Mouse (Mus musculus) kidney, embryonic 15.5 days (tissue): ENCODE measurements around the gene Mybphl. TPM values are rescaled to one million over a fixed set of nuclear protein-coding genes. Genes with fewer than 3 reads are reported as not detected.

Source experiments
- ATAC-seq: fragments of 200-750 bp; cut with Nextera tagmentation; replicated peaks from 2 replicates; pipeline ENCODE4 v1.8.0; 2017; ENCODE audit warnings: moderate TSS enrichment; ENCODE audit not compliant: low FRiP score
- H3K27ac ChIP-seq: fragments of 300-500 bp; sonication (generic); 2 replicates; pipeline ENCODE4 v1.5.1; 2015; ENCODE audit warnings: mild to moderate bottlenecking, inconsistent platforms
- H3K27me3 ChIP-seq: fragments of 300-500 bp; sonication (generic); 2 replicates; pipeline ENCODE4 v1.6.1; 2015; ENCODE audit warnings: inconsistent platforms
- H3K36me3 ChIP-seq: fragments of 300-500 bp; sonication (generic); 2 replicates; pipeline ENCODE4 v1.6.1; 2015; ENCODE audit warnings: inconsistent platforms
- H3K4me1 ChIP-seq: fragments of 300-500 bp; sonication (generic); 2 replicates; pipeline ENCODE4 v1.6.1; 2015; ENCODE audit warnings: inconsistent platforms
- H3K4me2 ChIP-seq: fragments of 300-500 bp; sonication (generic); 2 replicates; pipeline ENCODE4 v1.6.1; 2015; ENCODE audit warnings: moderate library complexity, mild to moderate bottlenecking, inconsistent platforms
- H3K4me3 ChIP-seq: fragments of 300-500 bp; sonication (generic); replicated peaks from 2 replicates; pipeline ENCODE4 v1.5.1; 2015; ENCODE audit warnings: mild to moderate bottlenecking, inconsistent platforms
- H3K9ac ChIP-seq: fragments of 300-500 bp; sonication (generic); 2 replicates; pipeline ENCODE4 v1.6.1; 2015; ENCODE audit warnings: mild to moderate bottlenecking, inconsistent platforms
- H3K9me3 ChIP-seq: fragments of 300-500 bp; sonication (generic); replicated peaks from 2 replicates; pipeline ENCODE4 v1.6.1; 2016; ENCODE audit warnings: inconsistent platforms
- WGBS: fragments of 180-500 bp; shearing (Covaris S2); methylation state at CpG from one replicate; pipeline ENCODE4 v1.1.7; 2015; ENCODE audit warnings: mixed read lengths; 5-methylcytosine and 5-hydroxymethylcytosine counted together
- polyA plus RNA-seq: library from polyadenylated mRNA; unstranded; fragments of >200 nt; fragmentation: Nextera tagmentation; extraction: Ambion mirVana; gene quantifications from 2 replicates; pipeline ENCODE4 v1.2.1, GENCODE M21; 2015

Gene Mybphl
- polyA plus RNA-seq = not detected in 2 replicates

DNA sequence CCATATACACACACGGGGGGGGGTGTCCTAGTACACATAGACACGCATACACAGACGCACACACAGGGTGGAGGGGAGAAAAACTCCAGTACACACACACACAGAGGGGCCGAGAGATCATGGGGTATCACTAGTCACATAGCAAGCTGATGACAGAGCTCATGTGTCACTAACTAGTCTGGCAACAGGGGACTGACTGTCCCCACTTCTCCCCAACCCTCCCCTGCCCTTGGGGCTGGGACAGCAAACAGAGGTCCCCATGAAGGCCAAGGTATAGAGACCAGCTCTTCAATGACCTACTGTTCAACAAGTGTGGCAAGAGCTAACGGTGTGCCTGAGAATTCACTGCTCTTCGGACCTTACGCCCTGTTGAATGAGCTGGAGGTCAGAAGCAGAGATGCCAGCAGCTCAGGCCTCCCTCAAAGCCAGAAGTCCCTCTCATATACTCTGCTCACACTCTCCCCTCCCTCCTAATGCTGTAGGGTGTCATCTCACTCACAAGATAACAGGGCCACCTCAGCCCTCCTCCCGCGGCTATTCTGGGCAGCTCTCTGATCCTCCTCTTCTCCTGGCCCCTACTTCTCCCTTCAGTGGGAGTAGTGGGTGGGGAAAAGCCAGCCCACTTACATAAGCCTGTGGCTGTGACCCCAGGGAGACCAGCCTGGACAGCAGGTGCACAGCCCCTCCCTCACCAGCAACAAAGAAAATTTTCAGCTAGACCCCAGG is at the start of gene Mybphl:
TSS of gene Mybphl (plus strand) at position 642 of the 726 bp plus-strand sequence.
- 0 out of 2 replicates have a peak, but pooled peaks have one; percentile 10 for ATAC-seq
- Histone ChIP-seq H3K4me1 (peaks cover 27% of the 10 kb centered on the region), H3K4me2 (no peak within 1 kb of the TSS), H3K36me3 (no peaks in the 10 kb centered on the region), H3K4me3 (no peak within 1 kb of the TSS), H3K27ac (no peak within 1 kb of the TSS), H3K9me3 (no peaks in the 10 kb centered on the region), H3K27me3 (no peaks in the 10 kb centered on the region), H3K9ac (no peak within 1 kb of the TSS)
- WGBS = 61% methylated on average over 9 of the region's 9 CpGs

DNA sequence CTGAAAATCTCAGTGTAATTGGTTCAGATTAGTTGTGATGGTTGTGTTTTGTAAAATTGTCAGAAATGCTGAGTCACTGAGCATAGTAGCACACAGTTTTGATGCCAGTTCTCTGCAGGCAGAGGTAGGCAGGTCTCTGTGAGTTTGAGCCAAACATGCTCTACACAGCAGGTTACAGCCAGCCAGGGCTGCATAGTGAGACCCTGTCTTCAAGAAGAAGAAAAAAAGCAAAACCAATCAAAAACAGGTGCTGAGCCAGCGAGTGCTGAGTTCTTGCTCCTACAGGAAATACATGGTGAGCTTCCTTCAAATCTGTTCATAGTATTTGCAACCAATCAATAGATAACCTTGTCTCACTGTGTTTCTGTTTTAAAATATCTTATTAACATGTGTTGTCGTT is 46.2 kb upstream of the Mybphl start:
- no peaks in the 10 kb centered on the region for H3K27me3 ChIP-seq
- H3K4me3 ChIP-seq = no peak overlapping the region
- no peaks in the 10 kb centered on the region for H3K36me3 ChIP-seq
- 62% methylated on average over 2 of the region's 2 CpGs for WGBS
- no peaks in the 10 kb centered on the region for H3K9me3 ChIP-seq
- ATAC-seq = no peak
- no peak overlapping the region for H3K4me2 ChIP-seq
- H3K4me1 ChIP-seq = no peaks in the 10 kb centered on the region
- no peak overlapping the region for H3K9ac ChIP-seq
- no peak overlapping the region for H3K27ac ChIP-seq

DNA sequence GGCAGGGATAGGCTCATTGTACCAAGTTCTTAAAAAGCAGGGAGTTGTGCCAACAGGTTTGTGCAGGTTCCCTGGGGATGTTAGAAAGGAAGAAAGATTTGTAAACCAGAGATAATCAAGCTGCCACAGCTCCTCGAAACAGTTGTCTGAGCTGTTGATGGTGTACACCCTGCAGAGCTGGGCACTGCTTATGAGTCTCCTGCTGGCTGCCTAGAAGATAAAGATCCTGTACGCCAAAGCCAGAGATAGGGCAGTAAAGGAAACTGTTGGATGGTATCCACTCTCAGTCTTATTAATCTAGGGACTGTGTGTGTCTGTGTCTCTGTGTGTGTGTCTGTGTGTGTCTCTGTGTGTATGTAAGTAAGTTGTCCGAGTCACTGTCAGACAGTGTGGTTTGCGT is 43.0 kb upstream of the Mybphl start:
- 78% methylated on average over 4 of the region's 4 CpGs for WGBS
- Histone ChIP-seq H3K9ac (no peak overlapping the region), H3K4me3 (no peak overlapping the region), H3K27ac (no peak overlapping the region), H3K36me3 (peaks cover 6% of the 10 kb centered on the region; the same call in 1 of the 2 replicates), H3K9me3 (no peaks in the 10 kb centered on the region), H3K4me1 (no peaks in the 10 kb centered on the region), H3K4me2 (no peak overlapping the region), H3K27me3 (no peaks in the 10 kb centered on the region)
- ATAC-seq = no peak

DNA sequence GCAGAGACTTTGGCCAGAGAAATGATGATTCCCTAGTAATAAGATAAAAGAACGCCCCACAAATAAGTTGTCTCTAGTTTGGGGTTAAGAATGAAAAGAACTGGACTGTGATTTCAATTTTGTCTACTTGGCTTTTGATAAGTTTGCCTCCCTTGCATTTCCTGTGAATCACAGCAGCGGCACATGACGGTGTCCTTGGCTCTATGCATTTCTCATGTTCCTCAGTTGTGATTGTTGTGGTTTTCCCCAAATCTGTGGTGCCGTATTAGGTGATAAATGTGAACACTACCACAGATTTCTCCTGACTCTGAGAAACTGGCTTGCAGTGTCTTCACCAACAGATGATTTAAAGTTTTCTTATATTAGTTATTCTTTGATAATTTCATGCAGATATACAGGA is 42.6 kb upstream of the Mybphl start:
- no peaks in the 10 kb centered on the region for H3K9me3 ChIP-seq
- H3K36me3 ChIP-seq = peaks cover 10% of the 10 kb centered on the region
- H3K27ac ChIP-seq = no peak overlapping the region
- no peaks in the 10 kb centered on the region for H3K27me3 ChIP-seq
- no peak overlapping the region for H3K4me3 ChIP-seq
- H3K9ac ChIP-seq = no peak overlapping the region
- H3K4me1 ChIP-seq = no peaks in the 10 kb centered on the region
- 81% methylated on average over 4 of the region's 4 CpGs for WGBS
- no peak overlapping the region for H3K4me2 ChIP-seq
- no peak for ATAC-seq

DNA sequence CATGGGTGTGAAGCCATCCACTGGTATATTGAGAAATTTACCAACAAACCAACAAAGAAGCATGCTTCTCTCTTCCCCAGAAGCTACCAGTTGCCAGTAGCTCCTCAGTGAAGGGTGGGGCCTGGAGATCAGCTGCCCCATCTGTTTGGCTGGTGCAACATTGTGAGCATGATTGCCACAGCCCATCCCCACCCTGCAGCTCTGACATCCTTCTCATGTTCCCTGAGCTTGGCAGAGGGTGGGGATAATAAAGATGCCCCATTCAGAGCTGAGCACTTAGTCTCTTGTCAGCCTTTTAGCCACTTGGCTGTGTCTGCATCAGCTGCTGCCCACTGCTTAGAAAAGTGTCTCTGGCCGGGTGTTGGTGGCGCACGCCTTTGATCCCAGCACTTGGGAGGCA is 41.7 kb upstream of the Mybphl start:
- Histone ChIP-seq H3K4me1 (no peaks in the 10 kb centered on the region), H3K4me2 (no peak overlapping the region), H3K9me3 (no peaks in the 10 kb centered on the region), H3K9ac (no peak overlapping the region), H3K4me3 (no peak overlapping the region), H3K27ac (no peak overlapping the region), H3K36me3 (peaks cover 11% of the 10 kb centered on the region), H3K27me3 (no peaks in the 10 kb centered on the region)
- 82% methylated on average over 3 of the region's 3 CpGs for WGBS
- ATAC-seq = no peak

DNA sequence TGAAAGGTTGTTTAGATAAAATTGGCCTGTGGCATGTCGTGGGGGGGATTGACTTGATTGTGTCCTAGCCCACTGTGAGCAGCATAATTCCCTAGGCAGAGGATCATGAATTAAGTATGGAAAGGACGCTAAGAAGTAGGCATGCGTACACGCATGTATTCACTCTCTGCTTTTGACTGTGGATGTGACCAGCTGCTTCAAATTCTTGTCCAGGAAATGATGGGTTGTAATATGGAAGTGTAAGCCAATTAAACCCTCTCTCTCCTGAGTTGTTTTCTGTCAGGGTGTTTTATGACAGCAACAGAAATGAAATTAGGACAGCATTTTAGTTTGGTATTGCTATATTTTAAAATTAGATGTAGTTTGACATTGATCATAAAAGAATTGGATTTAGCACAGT is 39.9 kb upstream of the Mybphl start:
- Histone ChIP-seq H3K9me3 (no peaks in the 10 kb centered on the region), H3K4me2 (no peak overlapping the region), H3K4me1 (peaks cover 5% of the 10 kb centered on the region), H3K4me3 (no peak overlapping the region), H3K36me3 (peaks cover 15% of the 10 kb centered on the region), H3K27ac (no peak overlapping the region), H3K27me3 (no peaks in the 10 kb centered on the region), H3K9ac (no peak overlapping the region)
- WGBS = 83% methylated on average over 4 of the region's 4 CpGs
- ATAC-seq = no peak

DNA sequence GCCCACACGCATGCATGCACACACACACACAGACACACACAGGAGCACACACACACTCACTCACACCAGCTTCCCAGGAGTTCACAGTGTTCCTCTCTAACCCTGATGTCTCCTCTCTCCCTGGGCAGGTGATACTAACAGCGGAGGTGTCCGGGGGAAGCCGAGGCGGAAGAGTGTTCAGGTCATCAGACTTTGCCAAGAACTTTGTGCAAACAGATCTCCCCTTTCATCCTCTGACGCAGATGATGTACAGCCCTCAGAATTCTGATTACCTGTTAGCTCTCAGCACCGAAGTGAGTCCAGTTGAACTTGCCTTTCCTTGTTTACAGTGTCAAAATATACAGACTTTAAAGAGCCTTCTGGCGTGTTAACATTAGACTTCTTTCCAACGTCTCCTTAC is 39.2 kb upstream of the Mybphl start:
- Histone ChIP-seq H3K9me3 (no peaks in the 10 kb centered on the region), H3K4me3 (no peak overlapping the region), H3K36me3 (peaks cover 22% of the 10 kb centered on the region), H3K4me2 (no peak overlapping the region), H3K27ac (no peak overlapping the region), H3K9ac (no peak overlapping the region), H3K27me3 (no peaks in the 10 kb centered on the region), H3K4me1 (peaks cover 5% of the 10 kb centered on the region)
- no peak for ATAC-seq
- WGBS = 92% methylated on average over 9 of the region's 9 CpGs

DNA sequence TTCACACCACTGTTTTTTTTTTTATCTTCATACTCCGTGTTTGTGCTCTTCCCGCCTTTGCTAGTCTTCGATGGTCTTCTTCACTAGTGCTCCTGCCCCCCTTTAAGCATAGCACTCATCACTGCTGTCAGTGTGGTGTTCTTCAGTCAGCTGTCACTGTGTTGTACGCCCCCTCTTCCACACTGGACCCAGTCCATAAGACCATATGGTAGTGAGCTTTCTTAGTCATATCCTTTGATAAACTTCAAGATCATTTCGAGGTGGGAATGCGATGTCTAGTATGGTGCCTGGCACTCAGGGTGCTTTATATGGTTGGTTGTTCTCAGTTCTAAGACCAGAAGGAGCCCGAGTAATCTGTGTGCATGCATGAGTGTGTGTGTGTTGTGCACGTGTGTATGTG is 37.4 kb upstream of the Mybphl start:
- Histone ChIP-seq H3K4me2 (no peak overlapping the region), H3K9me3 (no peaks in the 10 kb centered on the region), H3K27me3 (no peaks in the 10 kb centered on the region), H3K4me1 (peaks cover 5% of the 10 kb centered on the region), H3K36me3 (peaks cover 37% of the 10 kb centered on the region), H3K27ac (no peak overlapping the region), H3K4me3 (no peak overlapping the region), H3K9ac (no peak overlapping the region)
- whole genome bisulfite sequencing = 87% methylated on average over 8 of the region's 8 CpGs
- no peak for ATAC-seq

DNA sequence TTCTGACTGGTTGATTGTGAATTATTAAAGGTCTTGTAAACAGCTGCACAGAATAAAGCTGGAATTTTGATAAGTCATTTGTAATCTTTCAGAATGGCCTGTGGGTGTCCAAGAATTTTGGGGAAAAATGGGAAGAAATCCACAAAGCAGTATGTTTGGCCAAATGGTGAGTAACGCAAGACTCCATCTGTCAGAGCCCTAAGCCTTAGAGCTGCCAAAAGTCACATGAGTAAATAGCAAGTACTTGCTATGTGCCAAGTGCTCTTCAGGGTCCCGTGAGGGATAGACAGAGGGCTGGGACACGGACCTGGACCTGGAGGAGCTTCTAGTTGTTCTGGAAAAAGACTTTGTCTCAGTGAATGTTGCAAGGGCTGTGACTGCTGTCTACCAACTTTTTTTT is 36.8 kb upstream of the Mybphl start:
- H3K4me2 ChIP-seq = no peak overlapping the region
- H3K36me3 ChIP-seq = peaks cover 43% of the 10 kb centered on the region
- H3K27me3 ChIP-seq = no peaks in the 10 kb centered on the region
- no peaks in the 10 kb centered on the region for H3K9me3 ChIP-seq
- H3K4me3 ChIP-seq = no peak overlapping the region
- no peak overlapping the region for H3K9ac ChIP-seq
- ATAC-seq = no peak
- H3K27ac ChIP-seq = no peak overlapping the region
- H3K4me1 ChIP-seq = peaks cover 5% of the 10 kb centered on the region
- 58% methylated on average over 3 of the region's 3 CpGs for WGBS

DNA sequence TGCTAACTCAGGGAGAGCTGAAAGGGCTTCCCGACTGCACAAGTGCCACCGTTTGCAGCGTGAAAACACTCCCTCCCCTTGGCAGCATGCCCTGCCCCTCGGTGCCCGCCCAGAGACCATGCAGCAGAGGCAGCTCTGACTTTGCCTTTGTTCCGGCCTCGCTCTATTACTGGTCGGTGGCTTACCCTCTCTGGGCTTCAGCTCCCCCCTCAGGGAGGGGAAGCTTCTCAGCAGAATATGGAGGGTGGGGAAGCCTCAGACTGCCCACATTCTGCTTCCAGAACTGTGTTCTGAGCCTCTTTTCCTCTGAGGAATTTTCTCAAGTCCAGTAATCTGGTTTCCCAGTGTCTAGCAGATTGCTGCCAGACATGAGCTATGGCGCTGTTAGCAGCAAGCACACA is 36.3 kb upstream of the Mybphl start:
- 44% methylated on average over 9 of the region's 9 CpGs for WGBS
- no peak for ATAC-seq
- no peak overlapping the region for H3K9ac ChIP-seq

DNA sequence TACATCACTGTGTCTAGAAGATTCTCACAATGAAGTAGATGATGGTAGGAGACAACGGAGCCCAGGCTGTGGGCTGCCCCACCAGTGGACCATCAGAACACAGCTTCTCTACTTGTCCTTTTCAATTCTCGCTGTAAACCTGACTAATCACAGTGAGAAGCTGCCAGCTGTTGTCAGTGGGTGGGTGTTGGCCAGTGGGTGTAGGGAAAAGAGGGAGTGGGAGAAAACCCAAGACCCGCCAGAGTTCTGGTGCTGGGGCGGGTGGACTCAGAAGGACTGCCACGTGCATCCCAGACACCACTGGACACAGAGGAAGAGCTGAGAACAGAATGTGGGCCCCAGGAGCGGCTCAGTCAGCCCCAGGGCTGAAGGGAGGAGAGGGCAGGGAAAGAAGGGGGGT is 33.9 kb upstream of the Mybphl start:
- no peaks in the 10 kb centered on the region for H3K27me3 ChIP-seq
- no peak overlapping the region for H3K9ac ChIP-seq
- 90% methylated on average over 6 of the region's 6 CpGs for WGBS
- peaks cover 5% of the 10 kb centered on the region for H3K4me1 ChIP-seq
- H3K4me3 ChIP-seq = no peak overlapping the region
- no peaks in the 10 kb centered on the region for H3K9me3 ChIP-seq
- no peak overlapping the region for H3K4me2 ChIP-seq
- no peak overlapping the region for H3K27ac ChIP-seq
- no peak for ATAC-seq
- H3K36me3 ChIP-seq = peaks cover 60% of the 10 kb centered on the region

More for the DNA sequence above, 36.3 kb upstream of the Mybphl start:
- Histone ChIP-seq H3K36me3 (peaks cover 44% of the 10 kb centered on the region), H3K4me1 (peaks cover 5% of the 10 kb centered on the region), H3K4me3 (no peak overlapping the region), H3K4me2 (peak overlapping the region; percentile 12; the same call in 1 of the 2 replicates), H3K27me3 (no peaks in the 10 kb centered on the region), H3K27ac (peak overlapping the region; percentile 81), H3K9me3 (no peaks in the 10 kb centered on the region)

DNA sequence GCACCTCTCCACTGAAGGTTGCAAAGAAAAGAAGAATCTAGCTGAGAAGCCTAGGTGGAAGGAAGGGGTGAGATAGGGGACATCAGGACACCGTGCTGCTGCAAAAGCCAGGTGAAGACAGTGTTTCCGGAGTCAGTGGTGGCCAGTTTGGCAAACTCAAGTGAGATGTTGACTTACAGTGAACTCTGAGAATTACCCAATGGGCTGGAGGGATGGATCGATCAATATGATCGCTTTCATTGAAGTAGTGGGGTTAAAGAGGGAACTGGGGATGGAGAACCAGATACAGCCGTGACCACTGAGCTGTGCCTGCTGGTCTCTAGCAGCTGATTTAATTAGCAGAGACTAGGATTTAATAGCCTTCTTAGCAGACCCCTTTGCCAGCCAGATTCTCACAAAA is 27.8 kb upstream of the Mybphl start:
- Histone ChIP-seq H3K9ac (no peak overlapping the region), H3K27ac (no peak overlapping the region), H3K4me2 (no peak overlapping the region), H3K9me3 (no peaks in the 10 kb centered on the region), H3K27me3 (no peaks in the 10 kb centered on the region), H3K4me3 (no peak overlapping the region), H3K36me3 (peaks cover 85% of the 10 kb centered on the region), H3K4me1 (no peaks in the 10 kb centered on the region)
- WGBS = 94% methylated on average over 5 of the region's 5 CpGs
- no peak for ATAC-seq

DNA sequence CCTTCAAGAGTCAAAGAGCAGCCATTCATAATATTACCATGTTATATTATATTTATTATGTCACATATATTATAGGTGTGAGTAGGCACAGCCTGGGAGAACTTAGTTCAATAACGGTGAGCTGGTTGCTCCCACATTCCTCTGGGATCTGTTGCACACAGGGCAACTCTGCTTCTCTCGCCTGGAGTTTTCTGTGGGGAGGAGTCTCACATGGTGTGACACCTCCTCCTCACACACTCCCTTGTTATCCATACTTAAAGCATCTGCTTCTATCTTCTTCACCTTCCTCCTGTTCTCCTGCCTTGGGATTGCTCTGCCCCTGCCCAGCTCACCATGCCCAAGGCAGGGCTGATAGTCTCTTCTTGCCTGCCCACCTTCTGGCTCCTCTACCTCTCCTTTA is 23.7 kb upstream of the Mybphl start:
- Histone ChIP-seq H3K27ac (no peak overlapping the region), H3K4me2 (no peak overlapping the region), H3K4me3 (no peak overlapping the region), H3K27me3 (no peaks in the 10 kb centered on the region), H3K4me1 (no peaks in the 10 kb centered on the region), H3K9me3 (no peaks in the 10 kb centered on the region), H3K36me3 (peaks cover 82% of the 10 kb centered on the region), H3K9ac (no peak overlapping the region)
- ATAC-seq = no peak
- WGBS = 76% methylated on average over 2 of the region's 2 CpGs
